Mouse (Mus musculus) cortical plate, adult 2 months (tissue): ENCODE measurements around the gene Aaed1.

Source experiments
- CTCF ChIP-seq: fragments of 200-500 bp; IDR thresholded peaks from 2 replicates; pipeline ENCODE4 v1.5.1; 2011; ENCODE audit warnings: mild to moderate bottlenecking, control low read depth, low read length; ENCODE audit not compliant: insufficient read depth; ENCODE audit errors: extremely low read depth
- POLR2A ChIP-seq: fragments of 200-500 bp; IDR thresholded peaks from 2 replicates; pipeline ENCODE4 v1.6.1; 2011; ENCODE audit warnings: mild to moderate bottlenecking, low read length, control low read depth; ENCODE audit not compliant: insufficient read depth; ENCODE audit errors: extremely low read depth

- TF ChIP-seq CTCF (no peak), POLR2A (no peak)
Measured at GRCm38 (mm10) chr13:64240626-64241025, 71.9 kb downstream of the Aaed1 start.
